Mouse (Mus musculus) c-Kit-negative CD71-positive TER-119-positive erythroid progenitor cells, embryonic 14.5 days (primary cell): ENCODE measurements around the gene Adgrg1.

Experiments used
- DNase-seq: peaks from one replicate; pipeline ENCODE4 v3.0.0-alpha.2; 2013; ENCODE audit warnings: low read depth, low spot score

Gene Adgrg1

GRCm38 (mm10) chr8:95037106-95037925, 62.8 kb downstream of the Adgrg1 start:
- no peak for DNase-seq

DNA sequence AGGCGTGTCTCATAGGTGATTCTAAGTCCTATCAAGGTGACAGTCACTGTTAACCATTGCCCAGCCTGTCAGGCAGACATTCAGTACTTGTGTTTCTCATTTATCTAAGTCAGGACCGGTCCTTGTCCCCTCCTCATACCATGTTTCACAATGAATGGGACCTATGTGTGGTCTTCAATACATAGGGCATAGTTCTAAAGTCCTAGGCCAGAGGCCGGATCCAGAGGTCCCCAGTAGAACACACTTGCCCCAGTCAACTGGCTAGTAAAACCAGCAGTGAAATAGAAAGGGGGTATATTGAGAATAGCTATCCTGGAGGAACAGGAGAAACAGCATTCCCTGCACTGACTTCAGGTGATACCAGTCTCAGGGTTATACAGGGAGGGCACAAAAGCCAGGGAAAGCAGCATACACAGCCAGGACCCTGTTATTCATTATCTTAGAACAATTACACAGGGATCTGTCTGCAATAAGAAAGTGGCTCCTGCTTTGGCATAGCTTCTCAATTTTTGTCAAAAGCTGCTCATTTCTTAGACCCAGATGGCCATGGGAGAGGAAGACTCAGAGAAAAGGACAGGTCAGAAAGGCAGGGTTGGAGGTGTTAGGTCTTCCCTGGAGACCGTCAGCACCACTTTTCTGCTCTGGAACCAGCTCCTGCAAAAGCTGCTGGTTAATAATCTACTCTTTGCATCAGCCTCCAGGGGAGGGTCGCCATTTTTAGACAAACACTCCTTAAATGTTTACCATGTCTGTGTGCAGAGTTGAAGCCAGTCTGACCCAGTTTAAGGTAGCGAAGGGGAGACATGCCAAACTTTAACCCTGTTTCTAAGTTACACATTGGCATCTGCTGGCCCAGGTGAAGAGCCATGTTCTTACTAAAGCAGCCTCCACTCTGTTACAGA, 67.6 kb downstream of the Adgrg1 start:
- DNase-seq: no peak

- DNase-seq: no peak
Observed at GRCm38 (mm10) chr8:95044811-95045210, 70.3 kb downstream of the Adgrg1 start.

DNA sequence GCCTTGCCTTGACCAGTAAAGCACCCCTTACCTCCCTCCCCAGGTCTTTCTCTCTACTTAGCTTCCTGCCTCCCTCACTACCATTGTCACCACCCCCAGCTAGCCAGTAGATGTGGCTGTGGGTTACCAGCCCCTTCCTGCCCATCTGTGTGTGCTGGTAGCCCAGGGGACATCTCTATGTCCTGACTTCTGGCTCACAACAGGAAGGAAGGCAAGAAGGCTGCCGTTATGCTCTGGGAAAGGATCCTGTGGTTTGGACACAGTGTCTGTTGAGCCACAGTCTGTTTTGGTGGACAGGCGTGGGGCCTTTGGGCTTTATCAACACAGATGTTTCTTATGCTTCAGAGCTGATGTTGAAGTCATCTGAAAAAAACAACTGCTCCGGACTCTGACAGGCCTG, 72.4 kb downstream of the Adgrg1 start:
- DNase-seq: no peak

DNA sequence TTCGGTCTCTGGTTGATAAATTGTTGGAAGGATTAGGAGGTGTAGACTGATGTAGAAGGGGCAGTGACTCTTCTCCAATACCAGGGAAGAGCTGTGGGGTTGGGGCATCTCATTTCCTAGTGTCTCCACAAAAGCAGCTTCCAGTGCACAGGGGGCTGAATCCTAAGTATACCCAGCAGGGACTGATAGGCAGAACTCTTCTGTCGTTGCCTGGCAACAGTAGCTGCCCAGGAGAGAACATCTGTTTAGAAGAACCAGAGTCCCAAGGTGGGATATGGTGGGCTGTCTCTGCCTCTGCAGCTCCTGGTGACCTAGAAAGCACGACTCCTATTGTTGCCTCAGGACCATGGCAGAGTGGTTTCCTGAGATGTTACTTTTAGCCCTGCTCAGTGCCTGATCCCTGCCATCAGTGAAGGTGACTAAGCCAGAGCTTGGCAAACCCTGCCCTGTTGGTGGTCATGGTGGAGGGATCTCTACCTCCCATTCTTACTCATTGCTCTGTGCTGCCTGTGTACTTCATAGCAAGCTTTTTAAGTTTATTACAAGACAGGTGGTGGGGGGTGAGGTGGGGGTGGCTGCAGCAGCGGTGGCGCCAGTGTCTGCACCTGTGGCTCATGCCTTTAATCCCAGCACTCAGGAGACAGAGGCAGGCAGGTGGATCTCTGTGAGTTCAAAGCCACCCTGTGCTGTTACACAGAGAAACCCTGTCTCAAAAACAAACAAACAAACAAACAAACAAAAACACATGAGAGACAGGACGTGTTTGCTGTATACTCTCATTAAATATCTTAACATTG, 73.5 kb downstream of the Adgrg1 start:
- no peak for DNase-seq

GRCm38 (mm10) chr8:95049636-95050035, 75.1 kb downstream of the Adgrg1 start:
- no peak for DNase-seq

GRCm38 (mm10) chr8:95054438-95054837, 79.9 kb downstream of the Adgrg1 start:
- DNase-seq: no peak

GRCm38 (mm10) chr8:95054927-95055510, 80.5 kb downstream of the Adgrg1 start, which contains the start of gene Drc7:
TSS of gene Drc7 (plus strand) at chr8:95055103.
- DNase-seq: no peak

- no peak for DNase-seq
Observed at GRCm38 (mm10) chr8:95056414-95056813, 81.9 kb downstream of the Adgrg1 start.

GRCm38 (mm10) chr8:95058661-95059060, 84.1 kb downstream of the Adgrg1 start:
- no peak for DNase-seq

- DNase-seq: no peak
Observed at GRCm38 (mm10) chr8:95059812-95060533, 85.4 kb downstream of the Adgrg1 start.
